Mouse (Mus musculus): ENCODE results near the gene Mbnl2. TPM values are rescaled to one million over a fixed set of nuclear protein-coding genes. Genes with fewer than 3 reads are reported as not detected.
A peak's percentile ranks its signal among the peaks of the same experiment; 100 is the strongest.

Mbnl2 gene
- polyA plus RNA-seq, 1 experiment, result 152 TPM

DNA sequence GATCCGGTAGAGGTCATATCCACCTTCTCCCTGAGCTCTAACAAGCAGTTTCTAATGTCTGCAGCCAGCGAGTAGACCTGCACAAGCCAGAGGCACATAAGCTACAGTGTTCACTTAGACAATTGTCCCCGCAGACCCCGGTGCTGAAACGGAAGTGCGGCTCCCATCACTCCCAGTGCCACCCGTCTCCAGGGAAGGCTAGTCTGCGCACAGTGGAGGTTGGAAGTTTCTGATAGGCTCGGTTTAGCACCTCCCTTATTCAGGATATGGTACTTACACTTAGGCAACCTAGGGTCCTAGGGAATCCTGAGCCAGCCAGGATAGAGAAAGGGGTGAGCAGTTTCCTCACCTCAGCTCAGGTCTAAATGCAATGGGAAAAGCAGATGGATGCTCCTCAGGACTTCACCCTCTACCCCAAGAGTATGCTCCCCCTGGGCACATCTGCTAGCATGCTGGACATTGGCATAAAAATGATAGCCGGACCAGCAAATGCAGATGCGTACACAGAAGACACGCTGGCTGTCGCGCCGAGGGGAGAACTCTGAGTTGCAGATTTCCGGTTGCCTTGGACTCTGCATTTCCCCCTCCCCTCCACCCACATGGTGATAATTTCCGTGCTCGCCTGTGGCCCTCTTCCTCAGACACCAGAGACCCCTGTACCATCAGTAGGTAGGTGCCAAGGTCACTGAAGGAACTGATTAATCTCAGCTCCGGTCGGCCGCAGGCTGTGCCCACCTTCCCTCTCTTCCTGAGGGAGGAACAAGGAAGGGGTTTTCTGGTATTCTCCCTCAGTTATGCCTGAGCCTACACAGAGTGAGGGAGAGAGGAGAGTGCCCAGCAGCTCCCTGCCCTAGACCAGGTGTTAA, 11.9 kb downstream of the Mbnl2 start:
- no peak overlapping the region for H3K4me3 ChIP-seq (ENCODE audit: insufficient read depth, low read depth, low read length)
- H3K4me1 ChIP-seq (ENCODE audit: control insufficient read depth, insufficient read depth, insufficient read length, low read length), result peaks cover 63% of the 10 kb centered on the region
- peak overlapping the region; percentile 56 for H3K27ac ChIP-seq (replicated peaks; ENCODE audit: low read depth, low read length)

DNA sequence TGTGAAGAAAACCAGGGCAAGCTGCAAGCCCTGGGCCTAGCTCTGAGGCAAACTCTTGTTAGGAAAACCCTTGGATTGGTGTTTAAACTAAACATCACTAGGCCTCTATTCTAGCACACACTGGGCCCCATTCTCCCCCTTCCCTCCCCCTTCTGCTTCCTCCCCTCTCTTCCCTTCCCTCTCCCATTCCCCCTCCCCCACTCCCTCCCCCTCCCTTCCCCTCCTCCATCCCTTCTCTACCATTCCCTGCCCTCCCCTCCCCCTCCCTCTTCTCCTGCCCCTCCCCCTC, 12.5 kb downstream of the Mbnl2 start:
- H3K27ac ChIP-seq (replicated peaks; ENCODE audit: low read depth, low read length), result peak overlapping the region; percentile 56
- H3K4me3 ChIP-seq (ENCODE audit: insufficient read depth, low read depth, low read length), result no peak overlapping the region
- H3K4me1 ChIP-seq (ENCODE audit: control insufficient read depth, insufficient read depth, insufficient read length, low read length), result peaks cover 68% of the 10 kb centered on the region

DNA sequence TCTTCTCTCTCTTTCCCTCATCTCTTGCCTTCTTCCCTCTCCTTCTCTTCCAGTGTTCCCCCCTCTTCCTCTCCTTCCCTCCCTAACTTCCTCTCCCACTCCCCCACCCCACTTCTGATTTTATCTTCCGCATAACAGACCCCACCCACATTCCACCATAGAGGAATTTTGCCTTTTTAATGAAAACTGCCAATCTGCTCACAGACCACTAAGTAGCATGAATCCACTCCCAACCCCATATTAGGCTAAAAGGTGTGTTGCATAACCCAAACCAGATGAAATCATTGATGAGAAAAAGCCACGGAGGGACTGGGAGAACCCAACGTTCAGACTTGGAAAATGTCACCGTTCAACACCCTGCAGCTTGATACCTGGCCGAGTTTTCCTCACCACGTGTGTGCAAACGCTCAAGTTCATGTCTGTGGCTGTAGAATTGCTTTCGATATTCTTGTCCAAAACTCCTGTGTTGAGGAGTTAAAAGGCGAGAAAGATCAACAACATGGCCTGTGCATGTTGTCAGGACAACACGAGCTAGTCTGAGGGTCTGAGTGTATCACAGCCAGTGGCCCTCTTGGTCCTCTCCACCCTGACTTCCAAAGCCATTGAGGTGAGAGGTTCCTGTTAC, 13.0 kb downstream of the Mbnl2 start:
- Histone ChIP-seq H3K4me3 (ENCODE audit: insufficient read depth, low read depth, low read length) (no peak overlapping the region), H3K27ac (replicated peaks; ENCODE audit: low read depth, low read length) (peak overlapping the region; percentile 59), H3K4me1 (ENCODE audit: control insufficient read depth, insufficient read depth, insufficient read length, low read length) (peaks cover 71% of the 10 kb centered on the region)

DNA sequence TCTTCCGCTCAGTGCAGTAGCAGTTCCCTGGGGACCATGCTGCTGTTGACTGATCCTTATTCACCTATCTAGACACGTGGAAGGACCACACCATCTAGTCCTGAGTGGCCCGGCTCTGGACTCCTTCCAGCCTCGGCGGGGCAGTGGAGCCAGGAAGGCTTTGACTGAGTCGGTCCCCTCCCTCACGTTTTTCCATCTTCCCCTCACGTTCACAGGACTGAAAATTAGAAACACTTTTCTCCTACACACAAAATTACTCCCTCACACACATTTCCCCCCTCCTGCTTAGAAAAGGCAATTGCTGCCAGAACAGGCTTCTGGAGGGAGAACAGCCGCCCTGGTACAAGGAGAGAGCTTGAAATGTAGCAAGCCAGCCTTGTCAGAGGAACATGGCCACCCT, 13.6 kb downstream of the Mbnl2 start:
- Histone ChIP-seq H3K4me3 (ENCODE audit: insufficient read depth, low read depth, low read length) (no peak overlapping the region), H3K4me1 (ENCODE audit: control insufficient read depth, insufficient read depth, insufficient read length, low read length) (peaks cover 68% of the 10 kb centered on the region), H3K27ac (replicated peaks; ENCODE audit: low read depth, low read length) (peak overlapping the region; percentile 59)

DNA sequence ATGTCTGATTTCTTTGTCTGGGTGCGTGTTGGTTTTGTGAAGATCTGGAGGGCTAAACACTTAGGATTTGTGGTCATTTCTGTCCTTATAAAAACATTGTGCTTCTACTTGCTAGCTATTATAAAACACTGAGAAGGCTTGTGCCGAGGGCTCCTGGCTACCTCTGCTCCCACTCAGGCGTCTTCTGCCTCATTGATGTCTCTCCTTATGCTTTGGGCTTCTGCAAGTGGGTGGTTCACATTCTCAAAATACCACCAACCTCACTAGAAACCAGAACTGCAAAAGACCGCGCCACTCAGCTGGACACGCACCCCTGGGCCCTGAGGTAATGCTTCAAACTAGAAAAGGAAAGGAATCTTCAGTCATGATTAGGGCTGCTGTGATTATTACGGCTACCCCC, 14.1 kb downstream of the Mbnl2 start:
- Histone ChIP-seq H3K27ac (replicated peaks; ENCODE audit: low read depth, low read length) (peak overlapping the region; percentile 59), H3K4me3 (ENCODE audit: insufficient read depth, low read depth, low read length) (no peak overlapping the region), H3K4me1 (ENCODE audit: control insufficient read depth, insufficient read depth, insufficient read length, low read length) (peaks cover 67% of the 10 kb centered on the region)

DNA sequence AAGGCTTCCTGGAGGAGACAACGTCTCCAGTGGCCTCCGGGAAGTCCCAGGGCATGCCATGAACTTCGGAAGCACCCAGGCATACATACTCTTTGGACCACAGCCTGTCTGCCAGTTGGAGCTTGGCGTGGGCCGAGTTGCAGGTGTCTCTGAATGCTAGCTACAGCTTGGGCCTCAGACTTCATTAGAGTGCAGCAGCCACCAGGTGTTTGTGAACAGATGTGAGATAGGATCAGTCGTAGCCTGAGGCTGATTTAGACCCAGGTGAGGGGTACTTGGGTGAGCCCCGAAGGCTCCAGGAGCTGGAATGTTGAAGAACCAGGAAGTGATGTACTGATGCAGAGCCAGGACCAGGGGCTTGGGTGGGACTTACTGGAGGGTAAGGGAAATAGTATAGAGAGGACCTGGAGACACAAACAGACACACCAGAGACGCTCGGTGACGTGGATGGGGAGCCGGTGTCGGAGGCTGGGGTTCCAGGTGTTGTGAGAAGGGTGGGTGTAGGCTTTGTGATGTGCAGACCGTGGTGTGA, 15.8 kb downstream of the Mbnl2 start:
- H3K4me3 ChIP-seq (ENCODE audit: insufficient read depth, low read depth, low read length), result no peak overlapping the region
- H3K4me1 ChIP-seq (ENCODE audit: control insufficient read depth, insufficient read depth, insufficient read length, low read length), result peaks cover 66% of the 10 kb centered on the region
- H3K27ac ChIP-seq (replicated peaks; ENCODE audit: low read depth, low read length), result no peak overlapping the region

DNA sequence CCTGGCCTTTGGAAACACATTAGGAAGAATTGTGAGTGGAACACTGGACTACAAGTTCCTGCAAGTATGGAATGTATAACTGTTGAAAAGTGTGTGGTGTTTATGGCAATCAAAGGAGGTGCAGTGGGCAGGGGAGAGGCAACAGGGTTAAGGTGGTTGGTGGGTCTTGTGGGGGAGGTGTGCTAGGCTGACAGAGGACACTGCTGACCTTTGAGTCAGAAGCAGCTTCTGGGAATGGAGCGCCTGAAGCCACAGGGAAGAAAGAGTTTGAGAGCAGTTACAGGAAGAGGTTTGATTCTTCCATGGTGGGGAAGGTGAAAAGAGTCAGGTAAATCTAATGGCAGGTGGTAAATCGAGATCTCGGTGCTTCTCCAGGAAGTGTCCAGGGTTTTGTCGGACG, 16.7 kb downstream of the Mbnl2 start:
- Histone ChIP-seq H3K4me3 (ENCODE audit: insufficient read depth, low read depth, low read length) (no peak overlapping the region), H3K27ac (replicated peaks; ENCODE audit: low read depth, low read length) (peak overlapping the region; percentile 3; the same call in 1 of the 2 replicates), H3K4me1 (ENCODE audit: control insufficient read depth, insufficient read depth, insufficient read length, low read length) (peaks cover 68% of the 10 kb centered on the region)

DNA sequence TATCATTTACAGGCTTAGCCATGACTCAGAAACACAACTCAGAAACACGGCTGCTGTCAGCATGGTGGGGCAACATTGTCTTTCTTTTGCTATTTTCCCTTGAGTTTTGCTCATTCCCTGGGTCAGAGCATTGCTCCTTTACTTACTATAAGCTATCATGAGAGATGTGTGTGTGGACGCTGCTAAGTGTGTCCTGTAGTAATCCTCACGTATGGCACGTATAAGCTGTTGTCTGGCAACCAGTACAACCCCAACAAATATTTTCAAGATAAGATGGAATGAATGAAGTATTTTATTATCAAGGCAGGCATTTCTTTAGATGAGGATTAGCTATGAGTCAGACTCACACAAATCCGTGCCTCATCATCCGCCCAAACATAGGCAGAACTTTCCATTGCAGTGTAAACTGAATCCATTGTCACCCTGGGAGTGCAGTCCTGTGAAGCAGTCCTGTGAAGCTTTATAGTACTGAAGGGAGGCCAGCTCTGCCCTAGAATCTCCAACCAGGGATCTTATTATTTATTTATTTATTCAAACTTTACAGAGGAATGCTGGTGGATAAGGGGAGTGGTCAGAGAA, 17.2 kb downstream of the Mbnl2 start:
- H3K27ac ChIP-seq (replicated peaks; ENCODE audit: low read depth, low read length), result peak overlapping the region; percentile 3; the same call in 1 of the 2 replicates
- peaks cover 66% of the 10 kb centered on the region for H3K4me1 ChIP-seq (ENCODE audit: control insufficient read depth, insufficient read depth, insufficient read length, low read length)
- no peak overlapping the region for H3K4me3 ChIP-seq (ENCODE audit: insufficient read depth, low read depth, low read length)

DNA sequence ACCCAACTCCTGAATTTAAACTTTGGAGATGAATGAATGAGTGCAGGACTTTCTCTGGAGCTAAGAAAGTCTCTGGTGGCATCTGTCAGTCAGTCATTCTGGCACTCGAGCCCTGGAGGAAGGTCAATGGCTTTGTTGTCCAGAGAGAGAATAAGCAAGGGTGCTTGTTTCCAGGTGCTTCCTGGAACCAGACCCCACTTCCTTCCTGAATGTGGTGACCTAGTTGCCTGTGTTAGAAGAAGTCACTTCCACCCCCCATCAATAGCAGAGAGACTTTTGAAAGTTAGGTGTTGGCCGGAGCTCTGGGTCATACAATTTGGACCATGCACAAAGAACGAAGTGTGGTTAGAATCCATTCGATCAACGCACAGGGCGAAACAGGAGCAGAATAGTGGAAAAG, 19.0 kb downstream of the Mbnl2 start:
- Histone ChIP-seq H3K4me3 (ENCODE audit: insufficient read depth, low read depth, low read length) (no peak overlapping the region), H3K4me1 (ENCODE audit: control insufficient read depth, insufficient read depth, insufficient read length, low read length) (peaks cover 62% of the 10 kb centered on the region)

DNA sequence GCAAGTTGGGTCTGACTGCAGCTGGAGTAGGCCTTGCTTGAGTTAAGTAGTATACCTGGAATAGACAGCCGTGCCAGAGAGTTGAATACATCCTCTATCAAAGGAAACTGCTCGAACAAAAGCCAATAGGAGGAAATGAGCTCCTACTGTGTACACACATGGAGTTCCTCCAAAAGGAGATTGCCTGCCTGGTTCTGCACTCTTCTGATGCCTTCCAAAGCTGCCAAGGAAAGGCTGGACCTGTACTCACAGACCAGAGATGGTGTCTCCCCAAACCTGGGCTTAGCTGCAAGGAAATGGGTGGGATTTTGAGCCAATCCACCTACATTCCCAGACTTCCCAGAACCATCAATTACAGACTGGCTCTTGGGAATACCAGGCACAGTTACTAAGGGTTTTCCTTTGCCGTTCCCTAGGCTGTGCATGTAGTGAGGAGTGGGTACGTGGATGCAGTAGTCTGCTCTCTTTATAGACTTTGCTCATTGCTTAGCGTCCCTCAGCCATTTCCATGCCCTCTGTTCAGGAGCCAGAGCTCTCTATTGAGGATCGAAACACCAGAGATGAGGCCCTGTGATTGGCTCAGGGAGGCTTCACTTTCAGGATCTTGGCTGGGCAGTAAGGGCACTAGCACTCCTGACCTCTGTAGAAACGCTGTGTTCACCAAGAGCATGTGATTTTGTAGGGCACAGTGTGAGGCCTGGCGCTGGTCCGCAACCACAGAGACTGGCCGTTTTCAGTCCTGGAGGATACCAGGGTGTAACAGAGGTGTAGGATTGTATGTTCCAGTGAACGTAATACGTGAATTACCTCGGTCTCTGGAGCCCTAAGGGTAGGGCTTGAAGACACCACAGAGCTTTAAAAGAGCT, 20.1 kb downstream of the Mbnl2 start:
- H3K4me1 ChIP-seq (ENCODE audit: control insufficient read depth, insufficient read depth, insufficient read length, low read length), result peaks cover 65% of the 10 kb centered on the region
- H3K27ac ChIP-seq (replicated peaks; ENCODE audit: low read depth, low read length), result peak overlapping the region; percentile 98
- H3K4me3 ChIP-seq (ENCODE audit: insufficient read depth, low read depth, low read length), result peak overlapping the region; percentile 31

More for the DNA sequence above, 19.0 kb downstream of the Mbnl2 start:
- peak overlapping the region; percentile 2 for H3K27ac ChIP-seq (replicated peaks; ENCODE audit: low read depth, low read length)

DNA sequence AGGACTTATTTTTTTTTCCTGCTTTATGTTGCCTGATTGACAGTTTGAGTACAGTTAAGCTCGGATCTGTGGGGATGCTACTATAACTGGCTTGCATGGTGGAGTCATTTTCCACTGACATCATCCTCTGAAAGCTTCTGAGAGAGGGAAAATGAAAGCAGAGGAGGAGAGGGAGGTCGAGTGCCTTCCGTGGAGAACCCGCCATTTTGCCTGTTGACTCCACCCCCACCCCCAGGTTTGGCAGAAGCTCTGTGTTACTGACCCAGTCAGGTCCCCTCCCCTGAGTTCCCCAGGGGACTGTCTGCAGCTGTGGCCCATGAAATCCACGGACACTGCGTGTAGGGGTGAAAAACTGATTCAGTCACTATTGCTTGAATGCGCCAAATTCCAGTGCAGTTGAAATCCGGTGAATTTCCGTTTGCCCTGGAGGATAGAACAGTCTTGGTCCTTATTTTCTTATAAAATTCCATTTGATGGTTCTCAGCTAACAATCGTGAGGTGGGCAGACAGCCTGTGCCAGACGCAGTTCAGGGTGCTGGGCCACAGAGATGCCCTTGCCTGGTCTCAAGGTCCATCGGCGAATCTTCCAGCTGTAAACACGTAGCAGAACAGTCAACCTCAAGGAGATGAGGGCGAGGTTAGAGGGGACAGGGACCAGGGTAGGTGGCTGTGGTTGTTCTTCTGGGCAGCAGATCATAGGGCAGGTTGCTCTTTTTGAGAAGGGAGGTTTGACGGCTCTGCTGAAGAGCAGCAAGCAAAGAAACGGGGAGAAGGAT, 20.9 kb downstream of the Mbnl2 start:
- H3K27ac ChIP-seq (replicated peaks; ENCODE audit: low read depth, low read length), result peak overlapping the region; percentile 98
- peak overlapping the region; percentile 31 for H3K4me3 ChIP-seq (ENCODE audit: insufficient read depth, low read depth, low read length)
- H3K4me1 ChIP-seq (ENCODE audit: control insufficient read depth, insufficient read depth, insufficient read length, low read length), result peaks cover 60% of the 10 kb centered on the region

DNA sequence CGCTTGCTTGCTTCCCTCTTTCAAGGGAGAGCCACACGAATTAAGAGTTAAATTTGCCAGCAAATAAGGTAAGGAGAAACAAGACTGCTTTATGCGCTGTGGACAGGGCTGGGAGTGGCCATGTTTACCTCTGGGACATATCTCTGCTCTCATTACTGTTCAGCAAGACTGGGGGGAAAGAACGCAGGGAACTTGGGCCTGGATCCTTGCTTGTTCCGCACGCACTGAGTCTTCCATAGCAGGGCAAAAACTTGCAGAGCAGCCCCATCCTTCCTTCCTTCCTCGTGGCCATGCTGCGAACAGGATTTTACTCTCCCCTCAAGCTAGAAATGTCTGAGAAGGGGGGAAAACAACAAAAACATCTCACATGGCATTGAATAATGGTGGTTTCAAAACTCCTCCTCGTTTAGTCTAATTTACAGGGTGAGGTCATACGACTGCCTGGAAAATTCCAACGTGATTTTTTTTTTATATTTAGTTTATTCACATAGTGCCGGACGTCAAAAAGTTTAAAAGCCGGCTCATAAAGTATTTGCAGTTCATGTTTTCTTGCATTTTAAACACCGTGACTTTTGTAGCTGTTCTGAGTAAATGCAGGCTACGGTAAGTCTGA, 21.8 kb downstream of the Mbnl2 start:
- peaks cover 56% of the 10 kb centered on the region for H3K4me1 ChIP-seq (ENCODE audit: control insufficient read depth, insufficient read depth, insufficient read length, low read length)
- H3K27ac ChIP-seq (replicated peaks; ENCODE audit: low read depth, low read length), result peak overlapping the region; percentile 98
- peak overlapping the region; percentile 31 for H3K4me3 ChIP-seq (ENCODE audit: insufficient read depth, low read depth, low read length)

DNA sequence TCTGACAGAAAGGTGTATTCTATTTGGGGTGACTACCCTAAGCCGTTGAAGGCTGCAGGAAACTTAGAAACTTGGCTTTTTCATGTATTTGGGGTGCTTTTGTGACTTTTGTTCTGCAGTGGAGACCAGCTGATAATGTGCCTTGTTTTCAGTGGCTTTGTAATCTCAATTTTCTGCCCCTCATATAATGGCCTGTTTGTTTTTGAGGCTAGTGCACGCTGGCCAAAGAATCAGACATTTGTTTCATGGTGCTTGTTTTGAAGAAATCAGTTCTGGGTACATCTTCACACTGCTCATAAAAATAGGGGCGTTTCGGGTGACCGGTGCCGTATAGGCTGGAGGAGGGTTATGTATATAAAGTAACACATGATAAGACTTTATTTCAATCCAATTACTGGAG, 22.4 kb downstream of the Mbnl2 start:
- Histone ChIP-seq H3K4me3 (ENCODE audit: insufficient read depth, low read depth, low read length) (peak overlapping the region; percentile 14; the same call in 1 of the 2 replicates), H3K4me1 (ENCODE audit: control insufficient read depth, insufficient read depth, insufficient read length, low read length) (peaks cover 56% of the 10 kb centered on the region), H3K27ac (replicated peaks; ENCODE audit: low read depth, low read length) (peak overlapping the region; percentile 98)

DNA sequence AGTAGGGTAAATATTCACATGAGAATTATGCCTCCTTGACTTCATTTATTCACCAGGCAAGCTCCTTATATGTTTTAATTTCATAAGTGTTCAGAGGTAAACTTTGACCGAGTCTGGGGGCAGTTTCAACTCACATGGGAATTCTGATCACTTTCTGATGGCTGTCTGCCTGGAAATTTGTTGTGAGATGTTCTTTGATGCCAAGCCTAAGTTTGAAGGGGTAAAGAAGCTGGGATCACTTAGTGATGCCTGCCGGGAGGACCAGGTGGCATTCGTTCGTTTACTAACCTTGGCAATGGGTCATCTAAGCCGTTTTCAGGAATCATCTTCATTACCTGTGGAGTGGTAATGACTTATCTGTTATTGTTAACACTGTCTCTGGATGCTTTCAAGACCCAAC, 23.0 kb downstream of the Mbnl2 start:
- peak overlapping the region; percentile 78 for H3K27ac ChIP-seq (replicated peaks; ENCODE audit: low read depth, low read length)
- no peak overlapping the region for H3K4me3 ChIP-seq (ENCODE audit: insufficient read depth, low read depth, low read length)
- peaks cover 57% of the 10 kb centered on the region for H3K4me1 ChIP-seq (ENCODE audit: control insufficient read depth, insufficient read depth, insufficient read length, low read length)

Measured in brown adipose tissue, adult 24 weeks (tissue).